Mouse (Mus musculus): ENCODE results near the gene Espn.

DNA sequence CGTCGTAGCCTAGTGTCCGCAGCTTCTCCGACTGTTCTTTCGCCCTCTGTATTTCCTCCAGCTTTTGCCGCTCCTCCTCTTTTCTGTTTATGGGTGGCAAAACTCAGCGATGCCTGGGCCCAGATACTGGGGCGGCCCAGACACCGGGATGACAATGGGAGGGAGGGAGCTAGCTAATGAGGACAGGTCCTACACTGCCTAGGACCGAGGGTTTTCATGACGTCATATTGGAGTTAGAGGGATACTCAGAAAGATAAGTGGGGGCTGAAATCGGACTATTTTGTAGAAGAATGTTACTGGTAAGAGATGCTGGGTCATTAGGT lies 31.0 kb downstream of the Espn start:
- no peak for TF ChIP-seq POLR2A (IDR thresholded peaks at IDR 0.05; ENCODE audit: insufficient read depth, low read depth, low read length)
- TF ChIP-seq CTCF (IDR thresholded peaks at IDR 0.05), result no peak

Data from heart, adult 2 months (tissue).